Mouse (Mus musculus) E14TG2a.4 (cell line): ENCODE measurements around the gene Ogfod2.

Experiments
- CTCF ChIP-seq: conservative IDR thresholded peaks from 2 replicates; pipeline ENCODE4 v1.5.1; 2014; ENCODE audit warnings: low read length
- NANOG ChIP-seq: IDR thresholded peaks from 2 replicates; pipeline ENCODE4 v1.6.1; 2014; ENCODE audit warnings: borderline replicate concordance, low read length, mixed read lengths

GRCm38 (mm10) chr5:124134261-124134660 lies 22.2 kb downstream of the Ogfod2 start:
- no peak for TF ChIP-seq CTCF
- TF ChIP-seq NANOG = no peak
